Mouse (Mus musculus): Measurements from ENCODE around the gene Npnt. TPM values are rescaled to one million over a fixed set of nuclear protein-coding genes. Genes with fewer than 3 reads are reported as not detected.

Gene Npnt
- polyA plus RNA-seq, 1 experiment from 2014 or later, result 14.5 TPM

GRCm38 (mm10) chr3:132876011-132876708, 73.9 kb downstream of the Npnt start:
- Histone ChIP-seq H3K36me3 (no peaks in the 10 kb centered on the region), H3K4me3 (no peak overlapping the region), H3K9me3 (replicated peaks) (no peaks in the 10 kb centered on the region), H3K27me3 (ENCODE audit: low read depth, poor library complexity, severe bottlenecking) (no peaks in the 10 kb centered on the region), H3K4me1 (peaks cover 16% of the 10 kb centered on the region), H3K27ac (no peak overlapping the region)
- WGBS, result 70% methylated on average over 14 of the region's 14 CpGs
- DNase-seq (ENCODE audit: low spot score), result no peak

GRCm38 (mm10) chr3:132873251-132873650, 76.8 kb downstream of the Npnt start:
- peaks cover 16% of the 10 kb centered on the region for H3K4me1 ChIP-seq
- WGBS, result 77% methylated on average over 6 of the region's 6 CpGs
- no peaks in the 10 kb centered on the region for H3K9me3 ChIP-seq (replicated peaks)
- no peak for DNase-seq (ENCODE audit: low spot score)
- no peak overlapping the region for H3K4me3 ChIP-seq
- no peaks in the 10 kb centered on the region for H3K36me3 ChIP-seq
- H3K27ac ChIP-seq, result no peak overlapping the region
- H3K27me3 ChIP-seq (ENCODE audit: low read depth, poor library complexity, severe bottlenecking), result no peaks in the 10 kb centered on the region

GRCm38 (mm10) chr3:132871318-132871904, 78.7 kb downstream of the Npnt start:
- H3K9me3 ChIP-seq (replicated peaks), result no peaks in the 10 kb centered on the region
- no peaks in the 10 kb centered on the region for H3K36me3 ChIP-seq
- WGBS, result 93% methylated on average over 9 of the region's 9 CpGs
- H3K4me1 ChIP-seq, result peaks cover 7% of the 10 kb centered on the region
- H3K4me3 ChIP-seq, result no peak overlapping the region
- no peak for DNase-seq (ENCODE audit: low spot score)
- H3K27ac ChIP-seq, result no peak overlapping the region
- H3K27me3 ChIP-seq (ENCODE audit: low read depth, poor library complexity, severe bottlenecking), result no peaks in the 10 kb centered on the region

- Histone ChIP-seq H3K4me3 (no peak overlapping the region), H3K27me3 (ENCODE audit: low read depth, poor library complexity, severe bottlenecking) (no peaks in the 10 kb centered on the region), H3K36me3 (no peaks in the 10 kb centered on the region), H3K4me1 (no peaks in the 10 kb centered on the region), H3K27ac (no peak overlapping the region), H3K9me3 (replicated peaks) (no peaks in the 10 kb centered on the region)
- WGBS, result 91% methylated on average over 6 of the region's 6 CpGs
- DNase-seq (ENCODE audit: low spot score), result no peak
These were observed 80.0 kb downstream of the Npnt start for GRCm38 (mm10) chr3:132870079-132870478.

GRCm38 (mm10) chr3:132868838-132869237, 81.3 kb downstream of the Npnt start:
- Histone ChIP-seq H3K9me3 (replicated peaks) (no peaks in the 10 kb centered on the region), H3K27me3 (ENCODE audit: low read depth, poor library complexity, severe bottlenecking) (no peaks in the 10 kb centered on the region), H3K36me3 (no peaks in the 10 kb centered on the region), H3K4me3 (no peak overlapping the region), H3K27ac (no peak overlapping the region), H3K4me1 (no peaks in the 10 kb centered on the region)
- no peak for DNase-seq (ENCODE audit: low spot score)
- 81% methylated on average over 2 of the region's 2 CpGs for WGBS

GRCm38 (mm10) chr3:132866984-132867383, 83.1 kb downstream of the Npnt start:
- no peak for DNase-seq (ENCODE audit: low spot score)
- H3K4me3 ChIP-seq, result no peak overlapping the region
- H3K4me1 ChIP-seq, result no peaks in the 10 kb centered on the region
- no peaks in the 10 kb centered on the region for H3K36me3 ChIP-seq
- WGBS, result 84% methylated on average over 3 of the region's 3 CpGs
- no peaks in the 10 kb centered on the region for H3K9me3 ChIP-seq (replicated peaks)
- H3K27me3 ChIP-seq (ENCODE audit: low read depth, poor library complexity, severe bottlenecking), result no peaks in the 10 kb centered on the region
- H3K27ac ChIP-seq, result no peak overlapping the region

GRCm38 (mm10) chr3:132865596-132865995, 84.5 kb downstream of the Npnt start:
- Histone ChIP-seq H3K27me3 (ENCODE audit: low read depth, poor library complexity, severe bottlenecking) (no peaks in the 10 kb centered on the region), H3K36me3 (no peaks in the 10 kb centered on the region), H3K9me3 (replicated peaks) (no peaks in the 10 kb centered on the region), H3K4me1 (peaks cover 6% of the 10 kb centered on the region), H3K27ac (no peak overlapping the region), H3K4me3 (no peak overlapping the region)
- WGBS, result 96% methylated on average over 4 of the region's 4 CpGs
- DNase-seq (ENCODE audit: low spot score), result no peak

GRCm38 (mm10) chr3:132864986-132865385, 85.1 kb downstream of the Npnt start:
- 91% methylated on average over 8 of the region's 8 CpGs for WGBS

GRCm38 (mm10) chr3:132864329-132864919, 85.7 kb downstream of the Npnt start:
- no peak for DNase-seq (ENCODE audit: low spot score)
- 88% methylated on average over 14 of the region's 14 CpGs for WGBS
- H3K36me3 ChIP-seq, result no peaks in the 10 kb centered on the region
- H3K4me1 ChIP-seq, result peaks cover 17% of the 10 kb centered on the region
- H3K4me3 ChIP-seq, result no peak overlapping the region
- no peak overlapping the region for H3K27ac ChIP-seq
- H3K27me3 ChIP-seq (ENCODE audit: low read depth, poor library complexity, severe bottlenecking), result no peaks in the 10 kb centered on the region
- H3K9me3 ChIP-seq (replicated peaks), result no peaks in the 10 kb centered on the region

More at GRCm38 (mm10) chr3:132864986-132865385, 85.1 kb downstream of the Npnt start:
- Histone ChIP-seq H3K27me3 (ENCODE audit: low read depth, poor library complexity, severe bottlenecking) (no peaks in the 10 kb centered on the region), H3K4me1 (peaks cover 12% of the 10 kb centered on the region), H3K36me3 (no peaks in the 10 kb centered on the region), H3K9me3 (replicated peaks) (no peaks in the 10 kb centered on the region), H3K4me3 (no peak overlapping the region), H3K27ac (no peak overlapping the region)
- DNase-seq (ENCODE audit: low spot score), result no peak

GRCm38 (mm10) chr3:132863843-132864242, 86.2 kb downstream of the Npnt start:
- Histone ChIP-seq H3K4me3 (no peak overlapping the region), H3K4me1 (peaks cover 23% of the 10 kb centered on the region), H3K9me3 (replicated peaks) (no peaks in the 10 kb centered on the region), H3K36me3 (no peaks in the 10 kb centered on the region), H3K27me3 (ENCODE audit: low read depth, poor library complexity, severe bottlenecking) (no peaks in the 10 kb centered on the region), H3K27ac (peak overlapping the region; percentile 4; the same call in 1 of the 2 replicates)
- 92% methylated on average over 13 of the region's 13 CpGs for WGBS
- no peak for DNase-seq (ENCODE audit: low spot score)

- Histone ChIP-seq H3K36me3 (no peaks in the 10 kb centered on the region), H3K9me3 (replicated peaks) (no peaks in the 10 kb centered on the region), H3K4me3 (no peak overlapping the region), H3K27me3 (ENCODE audit: low read depth, poor library complexity, severe bottlenecking) (no peaks in the 10 kb centered on the region), H3K4me1 (peaks cover 35% of the 10 kb centered on the region), H3K27ac (peak overlapping the region; percentile 79)
- peak; percentile 36 for DNase-seq (ENCODE audit: low spot score)
- WGBS, result 72% methylated on average over 8 of the region's 8 CpGs
These were observed 89.3 kb downstream of the Npnt start for GRCm38 (mm10) chr3:132860796-132861195.

GRCm38 (mm10) chr3:132859573-132859972, 90.5 kb downstream of the Npnt start:
- Histone ChIP-seq H3K4me1 (peaks cover 46% of the 10 kb centered on the region), H3K27me3 (ENCODE audit: low read depth, poor library complexity, severe bottlenecking) (no peaks in the 10 kb centered on the region), H3K9me3 (replicated peaks) (no peaks in the 10 kb centered on the region), H3K36me3 (no peaks in the 10 kb centered on the region), H3K4me3 (no peak overlapping the region), H3K27ac (peak overlapping the region; percentile 79)
- no peak for DNase-seq (ENCODE audit: low spot score)
- 86% methylated on average over 7 of the region's 7 CpGs for WGBS

GRCm38 (mm10) chr3:132858849-132859248, 91.2 kb downstream of the Npnt start:
- Histone ChIP-seq H3K27ac (peak overlapping the region; percentile 54), H3K36me3 (no peaks in the 10 kb centered on the region), H3K27me3 (ENCODE audit: low read depth, poor library complexity, severe bottlenecking) (no peaks in the 10 kb centered on the region), H3K4me3 (no peak overlapping the region), H3K9me3 (replicated peaks) (no peaks in the 10 kb centered on the region), H3K4me1 (peaks cover 49% of the 10 kb centered on the region)
- DNase-seq (ENCODE audit: low spot score), result no peak
- whole genome bisulfite sequencing, result 64% methylated on average over 11 of the region's 11 CpGs
